Mouse (Mus musculus) E14TG2a.4 (cell line): ENCODE measurements around the gene Fbxo36.

Experiments used
- CTCF ChIP-seq: conservative IDR thresholded peaks from 2 replicates; pipeline ENCODE4 v1.5.1; 2014; ENCODE audit warnings: low read length
- NANOG ChIP-seq: IDR thresholded peaks from 2 replicates; pipeline ENCODE4 v1.6.1; 2014; ENCODE audit warnings: borderline replicate concordance, low read length, mixed read lengths
- POU5F1 ChIP-seq: IDR thresholded peaks from 2 replicates; pipeline ENCODE4 v1.6.1; 2014; ENCODE audit warnings: low read length, borderline replicate concordance

DNA sequence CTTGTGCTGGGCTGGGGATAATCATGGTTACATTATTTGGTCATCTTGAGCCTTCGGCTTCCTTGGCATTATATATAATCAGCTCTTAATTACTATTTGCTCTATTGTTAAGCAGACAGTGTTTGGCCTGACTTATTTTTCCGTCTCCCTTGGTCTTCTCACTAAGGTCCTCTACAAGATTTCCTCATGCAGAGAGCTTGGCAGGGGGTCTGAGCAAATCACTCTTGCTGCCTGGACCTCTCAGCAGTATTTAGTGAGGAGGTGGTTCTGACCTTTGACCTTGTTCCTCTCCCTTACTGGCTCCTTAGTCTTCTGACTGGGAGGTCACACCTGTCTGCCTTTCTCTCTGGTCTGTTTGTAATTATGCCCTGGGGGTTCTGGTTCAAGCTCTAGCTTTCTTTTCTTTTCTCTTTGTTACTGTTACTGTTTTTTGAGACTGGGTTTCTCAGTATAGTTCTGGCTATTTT is 42.5 kb downstream of the Fbxo36 start:
- TF ChIP-seq CTCF (no peak), POU5F1 (no peak), NANOG (no peak)
